Mouse (Mus musculus) right cerebral cortex, postnatal 10 days (tissue): ENCODE data around the gene Zfp771.
A peak's percentile ranks its signal among the peaks of the same experiment; 100 is the strongest.

ENCODE experiments used
- DNase-seq, 2 experiments: peaks; one replicate each; pipeline ENCODE4 v3.0.0; 2021; ENCODE audit warnings: low spot score in 2 of 2

The Zfp771 gene

GRCm38 (mm10) chr7:127253821-127254769, 10.0 kb downstream of the Zfp771 start:
- peak; percentile 96 to 98 for DNase-seq

- no peak for DNase-seq
Observed at GRCm38 (mm10) chr7:127255008-127255407, 10.9 kb downstream of the Zfp771 start.

GRCm38 (mm10) chr7:127255965-127256364, 11.9 kb downstream of the Zfp771 start:
- DNase-seq: no peak

GRCm38 (mm10) chr7:127256518-127256917, 12.4 kb downstream of the Zfp771 start:
- peak in 1 of 2 experiments; percentile 47 for DNase-seq

GRCm38 (mm10) chr7:127259186-127259905, 15.3 kb downstream of the Zfp771 start:
- no peak for DNase-seq

- peak; percentile 99 for DNase-seq
Observed at GRCm38 (mm10) chr7:127260309-127261111, 16.4 kb downstream of the Zfp771 start, which contains the start of gene Dctpp1. Gene Dctpp1, minus strand, starts transcription at chr7:127260709.

GRCm38 (mm10) chr7:127262218-127262961, 18.3 kb downstream of the Zfp771 start:
- no peak for DNase-seq

GRCm38 (mm10) chr7:127263526-127263925, 19.5 kb downstream of the Zfp771 start:
- no peak for DNase-seq

GRCm38 (mm10) chr7:127270256-127270655, 26.2 kb downstream of the Zfp771 start:
- no peak for DNase-seq

GRCm38 (mm10) chr7:127270666-127271065, 26.6 kb downstream of the Zfp771 start:
- no peak for DNase-seq

GRCm38 (mm10) chr7:127271093-127271492, 27.0 kb downstream of the Zfp771 start:
- no peak for DNase-seq

GRCm38 (mm10) chr7:127272566-127272965, 28.5 kb downstream of the Zfp771 start:
- no peak for DNase-seq

GRCm38 (mm10) chr7:127273118-127273923, 29.2 kb downstream of the Zfp771 start:
- peak in 1 of 2 experiments; percentile 51 for DNase-seq

- peak; percentile 96 for DNase-seq
Observed at GRCm38 (mm10) chr7:127273925-127274789, 30.1 kb downstream of the Zfp771 start, which contains the start of gene Sephs2. Gene Sephs2, minus strand, starts transcription at chr7:127274055.

GRCm38 (mm10) chr7:127276519-127276961, 32.5 kb downstream of the Zfp771 start:
- DNase-seq: no peak

GRCm38 (mm10) chr7:127278311-127278710, 34.2 kb downstream of the Zfp771 start:
- DNase-seq: peak in 1 of 2 experiments; percentile 49

GRCm38 (mm10) chr7:127280092-127280491, 36.0 kb downstream of the Zfp771 start:
- no peak for DNase-seq

- DNase-seq: no peak
Observed at GRCm38 (mm10) chr7:127281114-127281513, 37.0 kb downstream of the Zfp771 start.

GRCm38 (mm10) chr7:127282190-127282589, 38.1 kb downstream of the Zfp771 start:
- no peak for DNase-seq
